Mouse (Mus musculus) midbrain, embryonic 12.5 days (tissue): ENCODE data around the gene Apold1. TPM values are rescaled to one million over a fixed set of nuclear protein-coding genes. Genes with fewer than 3 reads are reported as not detected.

Experiments
- polyA plus RNA-seq: library from polyadenylated mRNA; unstranded; fragments of >200 nt; fragmentation: Nextera tagmentation; extraction: Ambion mirVana; gene quantifications from 2 replicates; pipeline ENCODE4 v1.2.1, GENCODE M21; 2016

The Apold1 gene
- polyA plus RNA-seq, 1 experiment from 2014 or later: 3.9 TPM

Other genes starting within 250 kb of the Apold1 start
- 17.0 and 17.7 TPM in 2 replicates for gene Dusp16, start 189.1 kb upstream of the Apold1 start, polyA plus RNA-seq
- gene Crebl2, start 151.6 kb upstream of the Apold1 start, polyA plus RNA-seq: 2.5 and 2.9 TPM in 2 replicates
- 42.4 and 42.7 TPM in 2 replicates for gene Gpr19, start 83.1 kb upstream of the Apold1 start, polyA plus RNA-seq
- 28.3 and 30.0 TPM in 2 replicates for gene Cdkn1b, start 61.3 kb upstream of the Apold1 start, polyA plus RNA-seq
- 86.1 and 90.3 TPM in 2 replicates for gene Ddx47, start 29.9 kb downstream of the Apold1 start, polyA plus RNA-seq
- 1.8 and 1.9 TPM in 2 replicates for gene Gprc5a, start 83.9 kb downstream of the Apold1 start, polyA plus RNA-seq
- 0.18 TPM in 1 of 2 replicates, not detected in the other for gene Gprc5d, start 136.6 kb downstream of the Apold1 start, polyA plus RNA-seq
- 39.0 and 43.6 TPM in 2 replicates for gene Fam234b, start 216.3 kb downstream of the Apold1 start, polyA plus RNA-seq
- 2.3 and 4.0 TPM in 2 replicates for gene Hebp1, start 216.3 kb downstream of the Apold1 start, polyA plus RNA-seq